Mouse (Mus musculus): Measurements from ENCODE around the gene Cldn10.
"Not testable (repeated sequence)": the region's sequence is repeated elsewhere in the genome, so short reads cannot be mapped to it uniquely, and the experiment has no call there.

Gene Cldn10

GRCm38 (mm10) chr14:118783326-118783935 lies 4.3 kb upstream of the Cldn10 start:
- no peak for DNase-seq

- no peak for DNase-seq
These were observed 2.5 kb downstream of the Cldn10 start for GRCm38 (mm10) chr14:118790217-118790616.

- no peak for DNase-seq
These were observed 5.2 kb downstream of the Cldn10 start for GRCm38 (mm10) chr14:118792957-118793356.

GRCm38 (mm10) chr14:118793416-118793815 lies 5.7 kb downstream of the Cldn10 start:
- DNase-seq: no peak

- DNase-seq: no peak
These were observed 6.5 kb downstream of the Cldn10 start for GRCm38 (mm10) chr14:118794196-118794595.

GRCm38 (mm10) chr14:118794893-118795292 lies 7.2 kb downstream of the Cldn10 start:
- DNase-seq: no peak

GRCm38 (mm10) chr14:118795915-118796693 lies 8.4 kb downstream of the Cldn10 start:
- no peak for DNase-seq

- DNase-seq: no peak
These were observed 9.0 kb downstream of the Cldn10 start for GRCm38 (mm10) chr14:118796694-118797058.

GRCm38 (mm10) chr14:118797270-118797669 lies 9.6 kb downstream of the Cldn10 start:
- DNase-seq: no peak

- DNase-seq: no peak
These were observed 12.2 kb downstream of the Cldn10 start for GRCm38 (mm10) chr14:118799918-118800317.

- DNase-seq: no peak
These were observed 16.2 kb downstream of the Cldn10 start for GRCm38 (mm10) chr14:118803936-118804335.

- no peak for DNase-seq
These were observed 16.6 kb downstream of the Cldn10 start for GRCm38 (mm10) chr14:118804351-118804750.

- DNase-seq: no peak
These were observed 19.9 kb downstream of the Cldn10 start for GRCm38 (mm10) chr14:118807653-118808052.

- DNase-seq: not testable (repeated sequence)
These were observed 20.5 kb downstream of the Cldn10 start for GRCm38 (mm10) chr14:118808183-118808582.

GRCm38 (mm10) chr14:118809686-118810085 lies 22.0 kb downstream of the Cldn10 start:
- no peak for DNase-seq

GRCm38 (mm10) chr14:118811256-118811655 lies 23.5 kb downstream of the Cldn10 start:
- DNase-seq: not testable (repeated sequence)

- DNase-seq: no peak
These were observed 25.4 kb downstream of the Cldn10 start for GRCm38 (mm10) chr14:118813111-118813510.

GRCm38 (mm10) chr14:118816503-118816902 lies 28.8 kb downstream of the Cldn10 start:
- peak in 1 of 2 experiments; percentile 38 for DNase-seq

- peak in 1 of 2 experiments; percentile 66 for DNase-seq
These were observed 32.4 kb downstream of the Cldn10 start for GRCm38 (mm10) chr14:118820111-118820510.

GRCm38 (mm10) chr14:118822816-118823215 lies 35.1 kb downstream of the Cldn10 start:
- no peak for DNase-seq

- no peak for DNase-seq
These were observed 35.6 kb downstream of the Cldn10 start for GRCm38 (mm10) chr14:118823313-118823712.

GRCm38 (mm10) chr14:118826346-118826745 lies 38.6 kb downstream of the Cldn10 start:
- no peak for DNase-seq

GRCm38 (mm10) chr14:118827283-118827904 lies 39.7 kb downstream of the Cldn10 start:
- DNase-seq: no peak

Data from lung, postnatal 4 days (tissue).